Mouse (Mus musculus) ES-Bruce4 (cell line): ENCODE results near the gene Agbl4.

Experiments used
- CTCF ChIP-seq: IDR thresholded peaks from one replicate; pipeline ENCODE4 v1.8.1; 2011; ENCODE audit warnings: low read depth, low read length
- EP300 ChIP-seq: IDR thresholded peaks from 2 replicates; pipeline ENCODE4 v1.6.1; 2011; ENCODE audit warnings: low read depth, low read length; ENCODE audit not compliant: insufficient read depth
- POLR2A ChIP-seq: IDR thresholded peaks from one replicate; pipeline ENCODE4 v1.8.1; 2011; ENCODE audit warnings: low read length; ENCODE audit not compliant: insufficient read depth

DNA sequence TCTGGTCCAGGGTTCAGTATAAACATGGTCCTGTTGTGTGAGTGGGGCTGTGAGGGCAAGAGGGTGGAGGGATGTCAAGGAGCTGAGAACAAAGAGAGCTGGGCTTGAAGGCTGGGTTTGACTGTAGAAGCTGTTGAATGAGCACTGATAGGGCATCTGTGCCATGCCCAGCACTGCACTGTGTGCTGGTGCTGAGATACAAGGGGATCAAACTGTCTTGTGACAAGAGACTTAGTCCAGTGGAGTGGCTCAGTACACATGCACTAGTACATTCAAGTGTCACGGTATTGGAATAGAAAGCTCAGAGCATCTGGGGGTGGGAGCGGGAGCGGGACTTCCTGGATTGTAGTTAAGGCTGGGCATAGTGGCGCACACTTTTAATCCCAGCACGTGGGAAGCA is 1088.7 kb downstream of the Agbl4 start:
- TF ChIP-seq POLR2A (no peak), CTCF (no peak), EP300 (no peak)
